Mouse (Mus musculus) kidney, postnatal 36 days (tissue): ENCODE measurements around the gene Lhx8.

Experiments
- DNase-seq, 2 experiments: peaks; one replicate each; pipeline ENCODE4 v3.0.0; 2021 to 2022; ENCODE audit warnings: mixed read lengths in 2 of 2

Lhx8 gene

DNA sequence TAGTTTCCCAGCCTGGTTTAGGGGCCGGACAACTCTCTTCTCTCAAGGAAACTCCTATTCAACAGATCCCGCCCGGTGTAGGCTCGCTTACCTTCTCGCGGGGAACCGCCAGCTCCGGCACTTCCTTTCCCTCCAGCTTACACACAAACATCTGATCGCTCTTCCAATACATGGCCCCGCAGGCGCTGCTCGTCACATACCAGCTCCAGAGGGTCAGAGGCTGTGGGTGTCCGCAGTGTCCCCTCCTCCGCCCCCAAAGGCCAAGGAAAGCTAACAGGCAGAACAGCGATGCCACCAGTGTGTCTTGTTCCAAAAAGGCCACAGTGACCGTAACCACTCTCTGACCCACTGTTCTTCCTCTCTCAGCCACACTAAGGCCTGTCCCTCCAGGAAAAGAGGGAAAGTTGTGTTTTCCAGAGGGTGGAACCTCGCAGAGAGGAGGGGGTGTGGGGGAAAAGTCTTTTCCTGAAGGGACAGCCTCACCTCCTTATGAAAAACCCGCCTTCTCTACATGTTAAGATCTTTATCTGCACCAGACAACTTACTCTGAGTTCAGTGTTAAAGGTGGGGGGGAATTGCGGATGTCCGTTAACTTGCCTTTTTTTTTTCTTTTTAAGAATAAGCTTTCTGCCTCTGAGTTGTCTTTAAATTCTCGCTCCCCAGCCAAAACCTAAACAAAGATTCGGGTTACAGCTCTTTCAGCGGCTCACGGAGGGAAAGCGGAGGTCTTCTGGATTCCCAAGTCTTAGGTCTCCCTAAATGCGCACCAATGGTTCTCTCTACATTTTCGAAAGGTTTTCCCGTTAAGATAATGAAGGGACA is at the start of gene Lhx8:
Lhx8 (minus strand) TSS at position 479 of the 822 bp plus-strand sequence.
- DNase-seq: peak in 1 of 2 experiments; percentile 27

DNA sequence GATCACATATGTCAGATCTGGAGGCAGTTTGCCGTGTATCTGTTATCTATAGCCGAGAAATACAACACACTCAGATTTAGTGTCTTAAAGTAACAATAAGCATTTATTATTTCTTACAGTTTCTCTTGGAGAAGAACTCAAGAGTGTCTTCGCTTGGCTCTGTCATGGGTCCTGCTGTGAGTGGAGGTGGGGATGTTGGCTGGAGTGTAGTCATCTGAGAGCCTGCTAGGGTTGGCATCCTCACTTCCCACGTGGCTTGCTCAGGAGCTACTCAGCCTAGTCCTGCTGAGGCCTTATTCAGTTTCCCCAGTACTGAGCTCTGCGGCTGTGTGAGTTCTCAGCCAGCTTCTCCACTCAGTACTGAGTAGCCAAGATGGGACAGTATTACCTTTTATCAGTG is 43.1 kb upstream of the Lhx8 start:
- no peak for DNase-seq

DNA sequence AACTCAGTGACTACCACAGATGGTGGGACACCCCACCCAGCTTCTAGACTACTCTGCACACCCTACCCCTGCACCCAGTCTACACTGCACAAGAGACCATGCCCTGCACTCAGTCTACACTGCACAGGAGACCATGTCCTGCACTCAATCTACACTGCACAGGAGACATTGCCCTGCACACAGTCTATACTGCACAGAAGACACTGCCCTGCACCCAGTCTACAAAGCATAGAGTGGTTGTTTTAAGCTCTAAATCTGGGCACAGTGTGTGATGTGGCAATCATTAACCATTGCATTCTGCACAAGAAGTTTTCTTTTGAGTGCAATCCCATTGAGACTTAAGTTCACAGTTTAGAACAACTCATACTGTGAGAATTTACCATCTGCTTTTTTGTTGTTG is 42.2 kb upstream of the Lhx8 start:
- DNase-seq: peak; percentile 42 to 55

DNA sequence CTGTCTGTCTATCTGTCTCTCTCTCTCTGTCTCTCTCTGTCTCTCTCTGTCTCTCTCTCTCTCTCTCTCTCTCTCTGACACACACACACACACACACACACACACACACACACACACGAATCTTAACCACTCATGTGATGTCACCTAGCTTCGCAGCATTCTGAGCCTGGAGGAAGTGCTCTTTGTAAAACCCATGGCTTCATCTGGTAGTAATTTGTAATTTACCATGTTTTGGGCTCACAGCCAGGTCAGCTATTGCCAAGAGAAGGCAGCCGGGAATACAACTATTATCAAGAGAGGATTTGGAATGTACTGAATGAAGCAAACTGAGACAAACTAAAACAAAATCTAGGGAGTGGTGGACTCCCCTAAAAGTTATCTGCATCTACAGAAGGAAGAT is 36.9 kb upstream of the Lhx8 start:
- DNase-seq: no peak

DNA sequence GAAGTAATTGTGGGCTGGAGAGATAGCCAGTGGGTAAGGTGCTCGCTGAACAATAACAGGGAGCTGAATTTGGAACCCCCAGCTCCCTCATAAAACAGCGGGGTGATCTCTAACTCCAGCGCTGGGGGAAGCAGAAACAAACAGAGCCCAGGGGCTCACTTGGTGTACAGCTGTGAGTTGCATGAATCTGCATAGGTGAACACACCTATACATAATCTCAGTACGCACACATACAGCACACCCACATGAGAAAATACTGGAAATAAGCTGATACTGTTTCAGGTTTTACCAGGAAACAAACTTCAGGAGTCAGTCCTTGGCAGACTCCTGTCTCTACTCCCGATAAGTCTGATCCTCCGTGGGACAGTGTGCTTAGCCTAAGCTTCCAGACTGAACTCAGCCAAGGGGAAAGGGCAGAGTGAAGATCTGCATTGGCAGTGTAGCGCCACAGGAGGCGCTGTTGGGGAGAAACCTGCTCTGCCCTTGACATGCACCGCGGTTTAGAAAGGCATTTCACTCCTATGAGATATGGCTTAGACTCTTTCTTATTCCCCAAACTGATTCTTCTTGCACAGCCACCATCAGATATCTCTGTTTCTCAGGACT is 34.2 kb upstream of the Lhx8 start:
- peak; percentile 30 to 60 for DNase-seq

DNA sequence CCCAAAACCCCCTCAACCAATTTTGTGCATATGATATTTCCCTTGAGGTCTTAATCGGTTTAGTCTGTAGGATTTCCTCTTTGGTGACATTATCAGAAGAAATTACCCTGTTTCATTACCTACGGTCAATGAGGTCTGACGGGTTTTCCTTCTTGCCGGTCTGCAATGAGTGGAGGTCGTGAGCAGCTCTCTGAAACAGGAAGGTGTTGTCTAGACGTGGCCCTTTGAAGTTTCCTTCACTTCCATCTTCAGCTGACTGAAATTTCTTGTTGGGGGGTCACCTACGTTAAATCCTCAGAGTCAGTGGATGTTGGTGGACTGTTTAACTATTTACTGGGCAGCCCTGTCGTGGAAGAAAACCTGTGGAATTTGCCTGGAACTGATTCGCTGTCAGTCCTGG is 33.0 kb upstream of the Lhx8 start:
- DNase-seq: no peak

DNA sequence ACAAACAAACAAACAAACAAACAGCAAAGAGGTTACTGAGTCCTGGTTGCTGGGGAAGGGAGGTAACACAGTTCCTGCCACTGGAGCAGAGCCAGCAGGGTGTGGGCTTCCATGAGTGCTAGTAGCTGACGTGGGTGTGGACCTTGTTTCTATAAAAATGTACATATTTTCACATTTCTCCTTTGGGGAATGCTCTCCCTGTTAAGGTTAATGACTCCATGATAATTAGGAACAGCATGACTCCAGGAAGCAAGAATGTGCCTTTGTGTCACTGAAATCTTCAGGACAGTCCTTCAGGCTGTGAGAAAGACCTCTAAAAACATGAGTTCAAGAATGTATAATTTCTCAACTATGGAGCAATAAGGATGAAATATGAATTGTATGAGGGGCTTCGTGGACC is 28.8 kb upstream of the Lhx8 start:
- no peak for DNase-seq

DNA sequence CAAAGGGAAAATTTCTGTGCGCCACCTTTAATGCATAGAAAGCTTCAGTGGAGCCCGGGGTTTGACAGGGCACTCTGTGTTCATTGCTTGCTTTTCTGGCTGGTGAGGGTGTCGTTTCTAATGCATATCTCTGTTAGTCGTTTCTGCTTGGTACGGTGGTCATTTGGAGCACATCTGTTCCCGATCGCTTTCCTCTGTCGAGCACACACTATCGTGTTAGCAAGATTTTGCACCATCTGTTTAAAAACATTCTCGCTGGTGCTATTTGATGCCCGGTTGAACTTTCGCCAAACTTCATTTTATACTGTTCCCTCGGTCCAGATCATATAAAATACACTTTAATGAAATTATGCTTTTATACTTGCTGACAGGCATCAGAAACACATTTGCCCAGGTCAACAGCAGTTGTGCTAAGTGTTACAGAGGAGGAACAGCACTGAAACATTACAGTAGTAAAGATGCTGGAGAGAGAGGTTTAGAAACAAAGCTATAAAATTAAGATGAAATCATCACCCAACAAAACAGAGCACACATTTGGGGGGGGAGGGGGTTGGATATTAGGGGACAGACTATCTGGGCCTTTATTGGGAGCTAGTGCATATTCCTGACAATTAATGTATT is 9.9 kb upstream of the Lhx8 start:
- DNase-seq: no peak

DNA sequence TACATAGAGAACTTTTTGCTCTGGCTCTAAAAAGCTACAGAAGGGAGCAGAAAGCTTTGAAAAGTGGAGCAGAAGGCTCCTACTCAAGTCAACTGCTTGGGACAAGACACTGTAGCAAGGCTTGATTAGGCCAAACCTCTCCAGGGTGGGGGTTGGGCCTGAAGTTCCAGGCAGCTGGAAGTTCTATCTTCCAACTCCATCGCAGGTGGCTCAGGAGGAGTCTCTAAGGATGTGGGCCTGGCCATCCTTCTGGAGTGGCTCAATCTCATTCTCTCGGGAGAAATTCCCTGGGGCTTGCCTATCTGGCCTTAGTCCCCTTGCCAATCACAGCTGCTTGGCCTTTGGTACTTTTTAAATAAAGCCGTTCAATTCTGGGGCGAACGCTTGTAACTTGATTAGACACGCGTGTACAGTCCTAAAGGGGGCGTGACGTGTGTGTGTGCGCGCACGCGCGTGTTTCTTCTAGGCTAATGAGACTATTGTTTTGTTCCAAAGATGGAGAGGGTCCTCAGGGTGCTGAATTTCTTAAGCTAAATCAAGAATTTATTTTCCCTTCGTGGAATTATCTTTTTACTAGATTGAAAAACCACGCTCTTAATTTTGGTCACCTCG is 9.3 kb upstream of the Lhx8 start:
- no peak for DNase-seq

DNA sequence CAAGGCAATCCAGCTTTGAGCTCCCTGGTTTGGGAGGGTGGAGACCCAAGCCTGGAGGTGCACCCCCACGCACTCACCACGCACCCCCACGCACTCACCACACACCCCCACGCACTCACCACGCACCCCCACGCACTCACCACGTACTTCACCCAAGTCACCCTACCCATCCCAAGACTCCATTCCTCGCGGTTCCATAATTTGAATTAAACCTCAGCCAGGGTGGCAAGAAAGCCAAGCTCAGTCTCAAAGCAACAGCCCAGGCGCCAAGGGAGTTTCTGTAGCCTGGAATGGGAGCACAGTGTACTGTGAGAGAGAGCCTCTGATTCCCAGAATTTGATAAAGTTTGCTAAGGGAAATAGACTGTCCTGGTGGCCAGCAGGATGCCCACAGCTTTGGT is 4.3 kb upstream of the Lhx8 start:
- DNase-seq: no peak

DNA sequence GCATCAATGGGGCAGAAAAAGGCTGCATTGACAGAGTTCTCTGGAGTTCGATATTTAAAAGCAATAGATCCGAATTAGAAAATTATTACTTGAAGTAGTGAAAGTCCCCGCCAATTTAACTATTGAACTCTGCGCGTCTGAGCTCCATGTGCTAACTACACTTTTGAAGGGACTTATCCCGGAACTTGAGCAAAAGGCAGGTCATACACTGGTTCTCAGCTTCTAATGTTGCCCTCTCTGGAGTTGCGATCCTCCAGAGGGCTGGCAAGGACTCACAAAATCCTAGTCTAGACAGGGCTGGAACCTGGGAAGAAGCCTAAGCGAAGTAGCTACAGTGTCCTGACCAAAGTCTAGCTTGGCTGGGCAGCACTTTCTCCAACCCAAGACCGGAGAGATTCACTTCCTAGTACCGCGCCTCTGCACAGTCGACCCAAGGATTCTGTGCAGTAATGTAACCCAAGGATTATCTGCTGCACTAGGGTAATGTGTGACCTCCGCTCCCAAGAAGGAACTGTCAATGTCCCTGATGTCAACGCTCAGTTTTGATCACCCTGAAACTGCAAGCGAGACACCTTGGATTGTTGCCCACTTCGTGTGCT is 3.0 kb upstream of the Lhx8 start:
- DNase-seq: no peak

DNA sequence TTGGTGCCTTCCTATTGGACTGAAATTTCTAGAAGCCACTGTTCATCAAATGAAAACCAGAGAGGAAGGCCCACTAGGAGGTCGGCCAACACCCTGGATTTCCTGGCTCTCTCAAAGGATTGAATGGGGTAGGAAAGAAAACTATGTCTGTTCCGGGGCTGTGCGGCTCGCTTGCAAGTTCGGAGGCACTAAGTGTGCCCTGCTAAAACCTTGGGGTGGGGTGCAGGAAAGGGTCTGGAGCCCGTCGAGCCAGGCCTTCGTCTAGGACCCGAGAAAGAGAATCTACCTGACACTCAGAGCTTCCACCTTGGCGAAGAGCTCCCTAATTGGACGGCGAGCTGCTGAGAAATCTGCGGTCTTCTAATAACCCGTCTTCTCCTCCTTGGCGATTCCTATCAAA is 2.5 kb upstream of the Lhx8 start:
- no peak for DNase-seq

DNA sequence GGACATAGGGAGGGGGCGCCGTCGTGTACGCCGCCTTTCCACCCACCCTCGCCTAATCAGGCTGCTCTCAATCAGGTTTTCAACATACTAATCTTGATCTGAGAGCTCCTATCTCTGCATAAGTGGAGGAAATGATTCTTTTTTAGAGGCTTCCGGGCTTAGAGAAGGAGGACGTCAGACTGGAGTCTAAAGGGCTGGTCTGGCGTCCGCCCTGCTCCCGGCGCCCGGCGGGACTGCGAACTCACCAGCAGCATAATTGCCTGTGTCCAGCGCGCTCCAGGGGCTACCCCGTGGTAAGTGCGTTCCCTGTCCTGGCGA is 1.7 kb upstream of the Lhx8 start:
- DNase-seq: peak; percentile 19 to 53

DNA sequence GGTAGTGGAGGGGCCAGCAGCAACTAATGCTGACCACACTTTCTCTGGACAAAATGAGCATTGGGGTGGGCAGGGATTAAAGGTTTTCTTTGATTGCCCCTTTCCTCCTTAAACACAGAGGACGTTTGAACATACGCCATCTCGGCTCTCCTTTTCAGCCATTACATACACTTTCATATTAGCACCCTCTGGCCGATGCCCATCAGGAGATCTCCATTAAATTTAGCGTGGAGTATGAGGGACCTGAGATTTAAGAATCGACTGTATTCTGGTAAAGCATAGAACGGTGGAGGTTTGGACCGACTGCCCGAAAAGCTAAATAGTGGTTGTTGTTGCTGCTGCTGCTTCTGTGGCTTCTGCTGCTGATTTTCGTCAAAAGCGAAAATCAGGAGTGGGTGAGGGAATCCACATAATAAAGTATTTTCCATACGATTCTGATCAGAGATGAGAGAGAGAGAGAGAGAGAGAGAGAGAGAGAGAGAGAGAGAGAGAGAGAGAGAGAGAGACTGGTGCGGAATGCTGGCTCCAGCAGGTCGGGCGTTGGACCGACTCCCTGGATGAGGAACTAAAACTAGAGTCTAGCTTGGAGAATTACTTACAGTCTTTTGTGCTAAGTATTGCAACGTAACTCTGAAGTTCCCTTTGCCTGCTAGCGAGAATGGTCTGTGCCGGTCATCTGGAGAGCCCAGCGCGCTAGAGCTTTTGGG is 1.2 kb upstream of the Lhx8 start:
- DNase-seq: no peak

DNA sequence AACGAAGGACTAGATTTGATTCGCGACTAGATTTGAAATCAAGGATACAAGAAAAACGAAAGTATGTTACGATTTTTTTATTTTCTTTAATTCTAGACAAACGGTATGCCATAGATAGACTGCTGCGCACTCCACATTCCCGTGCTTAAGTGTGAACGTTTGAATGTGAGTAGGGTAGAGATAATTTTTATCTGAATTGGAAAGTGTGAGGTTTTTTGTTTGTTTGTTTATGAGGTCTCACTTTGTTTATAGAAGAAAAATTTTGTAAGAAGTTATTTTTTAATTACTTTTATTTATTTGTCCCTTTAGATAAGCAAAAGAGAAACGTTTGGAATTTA is 513 bp upstream of the Lhx8 start:
- DNase-seq: no peak

DNA sequence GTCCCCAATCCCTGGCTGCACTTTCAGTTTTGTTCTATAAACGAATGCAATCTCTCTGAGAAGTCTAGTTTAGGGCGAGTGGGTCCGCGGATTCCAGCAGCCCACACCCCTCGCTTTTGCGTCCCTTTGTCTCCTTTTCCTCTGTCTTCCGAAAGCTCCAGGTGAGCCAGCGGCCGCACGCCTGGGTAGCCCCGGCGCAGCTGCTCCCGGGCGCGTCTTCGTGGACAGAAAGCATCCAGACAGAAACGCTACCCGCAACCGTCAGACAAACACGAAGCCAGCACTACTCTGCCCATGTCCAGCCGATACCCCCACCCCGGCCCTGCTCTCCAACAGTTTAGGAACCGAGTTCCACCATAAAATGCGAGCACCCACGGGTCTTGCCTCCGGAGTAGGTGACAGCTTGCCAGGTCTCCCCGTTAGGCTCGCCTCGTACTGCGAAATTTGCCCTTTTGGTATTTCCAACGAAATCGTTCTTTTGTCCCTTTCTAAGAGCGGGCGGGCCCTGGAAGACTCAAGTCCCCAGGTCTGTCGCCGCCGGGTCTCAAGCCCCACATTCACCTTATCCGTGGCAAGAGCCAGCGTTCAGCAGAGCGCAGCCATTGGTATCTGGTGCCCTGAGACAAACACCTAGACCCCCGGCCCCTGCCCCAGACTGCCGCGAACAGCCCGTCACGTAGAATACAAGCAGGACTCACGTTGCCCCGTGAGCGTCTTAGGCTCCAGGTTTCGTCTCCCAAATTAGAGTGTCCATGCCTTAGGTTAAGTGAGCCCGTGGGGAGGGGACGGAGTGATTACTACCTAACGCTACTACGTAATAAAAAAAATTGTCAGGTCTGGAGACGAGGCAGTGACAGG is 907 bp downstream of the Lhx8 start:
- DNase-seq: peak in 1 of 2 experiments; percentile 39

DNA sequence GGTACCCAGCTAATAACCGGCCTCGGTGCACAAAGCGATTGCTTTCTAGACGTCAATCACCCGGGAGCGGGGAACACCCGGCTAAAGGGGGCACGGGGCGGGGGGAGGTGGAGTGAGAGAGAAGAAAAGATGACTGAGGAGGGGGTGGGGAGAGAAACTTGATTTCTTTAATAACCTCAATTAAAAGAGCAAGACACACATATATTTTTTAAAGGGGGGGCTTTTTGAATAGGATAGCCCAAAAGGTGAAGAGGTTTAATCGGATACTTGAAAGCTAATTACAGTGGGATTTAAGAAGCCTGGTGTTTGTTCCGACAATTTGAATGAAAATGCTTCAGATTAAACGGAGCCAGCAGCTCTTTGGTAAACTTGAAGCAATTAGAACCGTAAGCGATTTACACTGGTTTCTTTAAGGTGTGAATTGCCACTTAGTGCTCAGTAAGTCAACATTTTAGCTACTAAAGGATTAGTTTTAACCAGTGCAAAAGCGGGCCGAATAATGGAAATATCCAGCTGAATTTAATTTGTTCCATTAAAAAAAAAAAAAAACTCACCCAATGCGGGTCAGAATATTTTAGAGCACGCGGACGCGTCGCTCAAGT is 1.6 kb downstream of the Lhx8 start:
- no peak for DNase-seq

DNA sequence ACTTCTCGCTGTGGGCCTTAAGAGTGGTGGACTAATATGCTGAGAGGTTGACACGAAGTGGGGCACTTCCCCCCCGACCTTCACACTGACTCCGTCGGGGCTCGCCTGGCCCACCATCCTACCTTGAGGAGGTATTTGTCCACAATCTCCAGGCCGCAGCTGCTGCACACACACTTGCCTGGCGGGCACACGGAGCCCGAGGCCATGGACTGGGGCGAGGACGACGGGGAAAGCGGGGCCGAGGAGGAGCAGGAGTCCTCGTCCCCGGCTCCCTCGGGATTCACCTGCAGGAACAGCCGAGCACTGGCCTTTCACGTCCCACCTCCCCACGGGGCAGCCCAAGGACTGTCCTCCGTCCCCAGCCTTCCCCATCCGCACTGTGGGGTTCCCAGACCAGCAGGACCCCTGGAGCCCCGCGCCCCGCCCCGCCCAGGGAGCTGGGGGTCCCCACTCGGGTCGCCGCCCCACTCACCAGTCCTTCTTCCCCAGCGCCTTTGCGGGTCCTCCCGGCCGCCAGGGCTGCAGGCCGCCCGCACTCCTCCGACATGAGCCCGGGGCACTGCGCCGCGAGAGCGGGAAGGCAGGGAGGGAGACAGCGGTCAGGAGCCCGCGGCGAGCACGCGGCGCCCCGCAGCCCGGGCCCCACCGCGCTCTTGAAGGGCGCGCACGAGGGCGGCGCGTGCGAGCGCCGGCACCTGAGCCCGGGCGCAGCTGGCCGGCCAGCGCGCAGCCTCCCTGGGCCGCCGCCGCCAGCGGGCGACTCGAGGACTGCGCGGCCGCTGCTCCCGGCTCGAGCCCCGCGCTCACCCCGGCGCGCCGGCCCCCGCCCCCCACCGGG is 2.4 kb downstream of the Lhx8 start:
- peak in 1 of 2 experiments; percentile 50 for DNase-seq

DNA sequence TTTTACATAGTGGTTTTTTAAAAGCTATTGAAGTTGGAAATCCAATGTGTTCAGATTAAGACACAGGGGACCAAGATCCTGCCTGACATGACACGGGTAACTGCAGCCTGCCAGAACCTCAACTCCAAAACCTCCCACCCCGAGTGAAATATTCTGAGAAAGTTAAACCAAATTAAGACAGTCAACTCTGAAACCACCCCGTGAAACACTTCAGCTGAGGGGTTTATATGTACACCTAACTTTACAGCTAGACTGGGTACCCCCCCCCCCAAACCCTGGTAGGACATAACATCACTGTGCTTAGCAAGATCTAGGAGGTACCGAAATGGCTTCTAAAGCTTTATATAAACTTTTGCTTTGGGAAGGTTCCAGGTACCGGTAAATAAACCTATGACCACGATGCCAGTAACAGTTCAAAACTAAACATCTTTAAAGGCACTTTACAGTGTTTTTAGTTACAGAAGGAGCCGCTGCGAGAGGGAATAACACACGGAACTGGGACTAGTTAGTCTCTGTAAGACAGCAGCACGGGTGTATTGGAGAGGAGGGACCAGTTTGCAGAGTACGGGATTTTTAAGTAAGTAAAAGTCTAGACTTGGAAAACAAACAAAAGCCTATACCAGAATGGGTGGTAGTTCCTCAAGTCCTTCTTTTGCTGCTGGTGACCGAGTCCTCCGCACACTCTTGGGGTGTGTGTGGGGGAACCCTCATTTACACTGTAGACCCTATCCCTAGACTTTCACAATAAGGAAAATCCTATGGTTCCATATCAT is 3.2 kb downstream of the Lhx8 start:
- no peak for DNase-seq
